Mouse (Mus musculus): Measurements from ENCODE around the gene Fmo2. TPM values are rescaled to one million over a fixed set of nuclear protein-coding genes. Genes with fewer than 3 reads are reported as not detected.

Gene Fmo2
- total and polyA plus RNA-seq, 3 experiments: not detected

GRCm38 (mm10) chr1:162858748-162859130 lies 39.8 kb downstream of the Fmo2 start:
- no peak for DNase-seq (ENCODE audit: low read depth, low spot score)
- H3K9me3 ChIP-seq (replicated peaks; ENCODE audit: insufficient read depth, low read length): no peaks in the 10 kb centered on the region
- H3K9ac ChIP-seq (ENCODE audit: control insufficient read depth, low read depth, low read length, poor library complexity, severe bottlenecking): no peak overlapping the region
- no peaks in the 10 kb centered on the region for H3K36me3 ChIP-seq (ENCODE audit: control insufficient read depth in 1 of 2, insufficient read depth in 2 of 2, low read length in 2 of 2)
- no peaks in the 10 kb centered on the region for H3K79me2 ChIP-seq (ENCODE audit: control insufficient read depth, insufficient read depth, low read length, poor library complexity)
- TF ChIP-seq KAT2A (conservative IDR thresholded peaks at IDR 0.05; ENCODE audit: low read depth, low read length) (no peak), TCF12 (IDR thresholded peaks at IDR 0.05; ENCODE audit: low read depth, low read length) (no peak), CHD1 (IDR thresholded peaks at IDR 0.05; ENCODE audit: low read depth, low read length) (no peak), UBTF (IDR thresholded peaks at IDR 0.05; ENCODE audit: borderline replicate concordance, insufficient read depth, low read depth, low read length) (no peak), MEF2A (IDR thresholded peaks at IDR 0.05; ENCODE audit: extremely low read depth, insufficient replicate concordance, low read depth, low read length, poor library complexity, severe bottlenecking) (no peak), TBP (IDR thresholded peaks at IDR 0.05; ENCODE audit: low read depth, low read length) (no peak), GATA1 (IDR thresholded peaks at IDR 0.05; ENCODE audit: low read depth, low read length) (no peak), BHLHE40 (IDR thresholded peaks at IDR 0.05; ENCODE audit: borderline replicate concordance, low read depth, low read length) (no peak), ETS1 (IDR thresholded peaks at IDR 0.05; ENCODE audit: low read depth, low read length) (no peak), HCFC1 (IDR thresholded peaks at IDR 0.05; ENCODE audit: low read depth, low read length) (no peak), RCOR1 (IDR thresholded peaks at IDR 0.05; ENCODE audit: low read depth, low read length) (no peak), E2F4 (IDR thresholded peaks at IDR 0.05; ENCODE audit: borderline replicate concordance, low read depth, low read length) (no peak), ZMIZ1 (IDR thresholded peaks at IDR 0.05; ENCODE audit: low read depth, low read length) (no peak)
- no peak overlapping the region for H3K4me3 ChIP-seq (ENCODE audit: control insufficient read depth in 1 of 2, insufficient read depth in 1 of 2, low read depth in 2 of 2, low read length in 2 of 2)
- no peak overlapping the region for H3K27ac ChIP-seq (ENCODE audit: control insufficient read depth, low read depth, low read length)
- no peaks in the 10 kb centered on the region; a peak in 1 of 4 replicates for H3K27me3 ChIP-seq (ENCODE audit: control insufficient read depth in 1 of 2, insufficient read depth in 2 of 2, low read length in 2 of 2)
- H3K4me1 ChIP-seq (ENCODE audit: control insufficient read depth in 1 of 2, insufficient read depth in 2 of 2, low read length in 2 of 2): no peaks in the 10 kb centered on the region

GRCm38 (mm10) chr1:162857766-162858747 lies 40.5 kb downstream of the Fmo2 start:
- no peak for TF ChIP-seq MYB (IDR thresholded peaks at IDR 0.05; ENCODE audit: low read depth, low read length)
- TF ChIP-seq RCOR1 (IDR thresholded peaks at IDR 0.05; ENCODE audit: low read depth, low read length): no peak
- TF ChIP-seq TCF12 (IDR thresholded peaks at IDR 0.05; ENCODE audit: low read depth, low read length): no peak
- no peak for TF ChIP-seq E2F4 (IDR thresholded peaks at IDR 0.05; ENCODE audit: borderline replicate concordance, low read depth, low read length)
- TF ChIP-seq EP300 (IDR thresholded peaks at IDR 0.05; ENCODE audit: low read depth in 1 of 2, low read length in 2 of 2): no peak
- TF ChIP-seq TBP (IDR thresholded peaks at IDR 0.05; ENCODE audit: low read depth, low read length): no peak
- TF ChIP-seq TAL1 (IDR thresholded peaks at IDR 0.05; ENCODE audit: low read length): no peak
- no peak for TF ChIP-seq USF1 (IDR thresholded peaks at IDR 0.05; ENCODE audit: low read depth, low read length)
- no peak for TF ChIP-seq ELF1 (IDR thresholded peaks at IDR 0.05; ENCODE audit: low read depth, low read length)
- TF ChIP-seq CHD1 (IDR thresholded peaks at IDR 0.05; ENCODE audit: low read depth, low read length): no peak
- no peak for TF ChIP-seq MAX (IDR thresholded peaks at IDR 0.05; ENCODE audit: low read length)
- no peak for TF ChIP-seq POLR2A (IDR thresholded peaks at IDR 0.05; ENCODE audit: control insufficient read depth in 1 of 2, insufficient read depth in 1 of 2, low read depth in 1 of 2, low read length in 2 of 2, poor library complexity in 1 of 2)
- TF ChIP-seq BHLHE40 (IDR thresholded peaks at IDR 0.05; ENCODE audit: borderline replicate concordance, low read depth, low read length): no peak
- no peak for TF ChIP-seq MAZ (IDR thresholded peaks at IDR 0.05; ENCODE audit: low read depth, low read length)
- TF ChIP-seq KAT2A (conservative IDR thresholded peaks at IDR 0.05; ENCODE audit: low read depth, low read length): no peak
- TF ChIP-seq MXI1 (IDR thresholded peaks at IDR 0.05; ENCODE audit: low read depth, low read length): no peak
- TF ChIP-seq POLR2AphosphoS5 (IDR thresholded peaks at IDR 0.05; ENCODE audit: borderline replicate concordance, low read depth, low read length): no peak
- TF ChIP-seq SIN3A (IDR thresholded peaks at IDR 0.05; ENCODE audit: low read length): no peak
- no peak for TF ChIP-seq HCFC1 (IDR thresholded peaks at IDR 0.05; ENCODE audit: low read depth, low read length)
- TF ChIP-seq CHD2 (IDR thresholded peaks at IDR 0.05; ENCODE audit: low read length): no peak
- Histone ChIP-seq H3K79me2 (ENCODE audit: control insufficient read depth, insufficient read depth, low read length, poor library complexity) (no peaks in the 10 kb centered on the region), H3K9ac (ENCODE audit: control insufficient read depth, low read depth, low read length, poor library complexity, severe bottlenecking) (no peak overlapping the region), H3K4me3 (ENCODE audit: control insufficient read depth in 1 of 2, insufficient read depth in 1 of 2, low read depth in 2 of 2, low read length in 2 of 2) (no peak overlapping the region), H3K4me1 (ENCODE audit: control insufficient read depth in 1 of 2, insufficient read depth in 2 of 2, low read length in 2 of 2) (no peaks in the 10 kb centered on the region), H3K27ac (ENCODE audit: control insufficient read depth, low read depth, low read length) (no peak overlapping the region), H3K9me3 (replicated peaks; ENCODE audit: insufficient read depth, low read length) (no peaks in the 10 kb centered on the region), H3K27me3 (ENCODE audit: control insufficient read depth in 1 of 2, insufficient read depth in 2 of 2, low read length in 2 of 2) (no peaks in the 10 kb centered on the region; a peak in 1 of 4 replicates), H3K36me3 (ENCODE audit: control insufficient read depth in 1 of 2, insufficient read depth in 2 of 2, low read length in 2 of 2) (no peaks in the 10 kb centered on the region)
- no peak for DNase-seq (ENCODE audit: low read depth, low spot score)

Measured in MEL (cell line).